Mouse (Mus musculus) embryonic facial prominence, embryonic 14.5 days (tissue): ENCODE measurements around the gene Prdm12. TPM values are rescaled to one million over a fixed set of nuclear protein-coding genes. Genes with fewer than 3 reads are reported as not detected.
"Not testable (repeated sequence)": the region's sequence is repeated elsewhere in the genome, so short reads cannot be mapped to it uniquely, and the experiment has no call there.

Source experiments
- ATAC-seq: fragments of 200-750 bp; cut with Nextera tagmentation; 2 replicates; pipeline ENCODE4 v1.8.0; 2017; ENCODE audit warnings: low read depth, moderate number of reproducible peaks, moderate TSS enrichment
- DNase-seq: peaks from one replicate; pipeline ENCODE4 v3.0.0-alpha.2; 2015; ENCODE audit warnings: low spot score
- H3K27ac ChIP-seq: fragments of 300-500 bp; sonication (generic); replicated peaks from 2 replicates; pipeline ENCODE4 v1.5.1; 2014; ENCODE audit warnings: low read depth, mild to moderate bottlenecking, low read length, moderate library complexity
- H3K27me3 ChIP-seq: fragments of 300-500 bp; sonication (generic); replicated peaks from 2 replicates; pipeline ENCODE4 v1.6.1; 2014; ENCODE audit warnings: low read length; ENCODE audit not compliant: control insufficient read depth, insufficient read depth
- H3K36me3 ChIP-seq: fragments of 300-500 bp; sonication (generic); 2 replicates; pipeline ENCODE4 v1.6.1; 2014; ENCODE audit warnings: low read length, mixed read lengths; ENCODE audit not compliant: control insufficient read depth, insufficient read depth
- H3K4me1 ChIP-seq: fragments of 300-500 bp; sonication (generic); 2 replicates; pipeline ENCODE4 v1.6.1; 2014; ENCODE audit warnings: antibody characterized with exemption, low read length; ENCODE audit not compliant: control insufficient read depth, insufficient read depth
- H3K4me2 ChIP-seq: fragments of 300-500 bp; sonication (generic); 2 replicates; pipeline ENCODE4 v1.6.1; 2014; ENCODE audit warnings: low read depth, mild to moderate bottlenecking, low read length, moderate library complexity, mixed read lengths
- H3K4me3 ChIP-seq: fragments of 300-500 bp; sonication (generic); 2 replicates; pipeline ENCODE4 v1.5.1; 2014; ENCODE audit warnings: low read depth, mild to moderate bottlenecking, low read length
- H3K9ac ChIP-seq: fragments of 300-500 bp; sonication (generic); 2 replicates; pipeline ENCODE4 v1.6.1; 2014; ENCODE audit warnings: low read depth, mild to moderate bottlenecking, low read length, moderate library complexity, mixed read lengths
- H3K9me3 ChIP-seq: fragments of 300-500 bp; sonication (generic); 2 replicates; pipeline ENCODE4 v1.6.1; 2016; ENCODE audit warnings: low read length; ENCODE audit not compliant: control insufficient read depth
- WGBS: fragments of 180-500 bp; shearing (Covaris S2); extraction: QIAGEN DNeasy Blood & Tissue Kit; methylation state at CpG from one replicate; pipeline ENCODE4 v1.1.7; 2014; 5-methylcytosine and 5-hydroxymethylcytosine counted together
- polyA plus RNA-seq: library from polyadenylated mRNA; unstranded; fragments of >200 nt; fragmentation: Nextera tagmentation; extraction: Ambion mirVana; gene quantifications from 2 replicates; pipeline ENCODE4 v1.2.1, GENCODE M21; 2014

Gene Prdm12
- polyA plus RNA-seq, 1 experiment from 2014 or later: 2.6 TPM

DNA sequence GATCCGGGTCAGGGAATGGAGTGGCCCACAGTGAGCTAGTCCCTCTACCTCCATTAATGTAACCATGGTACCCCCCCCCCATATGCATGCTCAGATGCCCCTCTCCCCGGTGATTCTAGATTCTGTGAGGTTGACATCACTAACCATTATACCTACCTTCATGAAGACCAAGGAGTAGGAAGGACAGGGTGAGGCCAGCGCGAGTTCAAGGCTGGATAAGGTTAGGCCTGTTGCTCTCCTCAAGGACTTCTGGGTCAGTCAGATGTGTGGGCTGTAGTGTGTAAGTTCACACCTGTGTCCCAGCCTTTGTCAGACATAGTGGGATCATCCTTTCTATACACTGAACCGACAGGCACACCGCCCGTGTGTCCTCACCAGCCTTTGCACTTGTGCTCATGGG is 16.5 kb downstream of the Prdm12 start:
- Histone ChIP-seq H3K4me1 (0 out of 2 replicates have a peak, but pooled peaks cover 6% of the 10 kb centered on the region), H3K4me3 (no peak overlapping the region), H3K36me3 (no peaks in the 10 kb centered on the region), H3K27ac (no peak overlapping the region), H3K27me3 (peaks cover 57% of the 10 kb centered on the region), H3K4me2 (no peak overlapping the region), H3K9ac (no peak overlapping the region), H3K9me3 (0 out of 2 replicates have a peak, but pooled peaks cover 3% of the 10 kb centered on the region)
- ATAC-seq: no peak
- no peak for DNase-seq
- 81% methylated on average over 7 of the region's 7 CpGs for WGBS

DNA sequence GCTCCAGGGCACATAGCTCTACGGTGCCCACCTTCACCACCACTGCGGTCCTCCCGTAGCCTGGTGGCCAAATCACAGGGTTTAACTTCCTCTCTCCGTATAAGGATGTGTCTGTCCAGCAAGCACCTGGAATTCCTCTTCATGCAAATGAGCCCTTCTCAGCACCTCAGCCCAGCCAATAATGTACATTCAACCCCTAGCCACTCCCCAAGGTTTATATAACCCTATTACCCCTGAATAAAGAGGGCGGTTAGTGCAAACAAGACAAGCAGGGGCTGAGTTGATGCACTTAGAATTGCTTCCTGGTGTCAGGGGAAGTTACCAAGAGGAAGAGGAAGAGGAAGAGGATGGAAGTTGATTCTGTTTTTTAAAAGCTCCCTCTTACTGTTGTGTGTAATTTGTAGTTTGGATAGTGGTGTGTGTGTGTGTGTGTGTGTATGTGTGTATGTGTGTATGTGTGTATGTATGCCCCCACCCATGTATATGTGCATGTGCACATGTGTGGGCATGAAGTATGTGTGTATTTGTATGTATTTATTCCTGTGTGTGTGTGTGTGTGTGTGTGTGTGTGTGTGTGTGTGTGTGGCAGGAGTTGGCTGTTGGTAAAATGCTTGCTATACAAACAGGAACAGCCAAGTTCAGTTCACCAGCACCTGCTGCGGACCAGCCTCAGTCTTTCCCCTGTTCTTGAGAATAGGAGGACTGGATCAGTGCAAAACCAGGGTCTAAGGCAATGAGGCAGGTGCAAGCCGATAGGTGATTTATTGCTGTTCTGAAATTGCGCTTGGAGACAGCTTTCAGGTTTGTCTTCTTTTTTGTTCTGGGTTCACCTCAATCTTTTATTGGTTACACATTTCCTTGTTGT is 23.3 kb downstream of the Prdm12 start:
- Histone ChIP-seq H3K4me3 (no peak overlapping the region), H3K4me1 (no peaks in the 10 kb centered on the region), H3K4me2 (no peak overlapping the region), H3K9ac (no peak overlapping the region), H3K27ac (no peak overlapping the region), H3K27me3 (no peaks in the 10 kb centered on the region; the same call in 1 of the 2 replicates), H3K9me3 (0 out of 2 replicates have a peak, but pooled peaks cover 3% of the 10 kb centered on the region), H3K36me3 (no peaks in the 10 kb centered on the region)
- 55% methylated on average over 8 of the region's 8 CpGs for WGBS
- no peak for ATAC-seq
- no peak for DNase-seq

DNA sequence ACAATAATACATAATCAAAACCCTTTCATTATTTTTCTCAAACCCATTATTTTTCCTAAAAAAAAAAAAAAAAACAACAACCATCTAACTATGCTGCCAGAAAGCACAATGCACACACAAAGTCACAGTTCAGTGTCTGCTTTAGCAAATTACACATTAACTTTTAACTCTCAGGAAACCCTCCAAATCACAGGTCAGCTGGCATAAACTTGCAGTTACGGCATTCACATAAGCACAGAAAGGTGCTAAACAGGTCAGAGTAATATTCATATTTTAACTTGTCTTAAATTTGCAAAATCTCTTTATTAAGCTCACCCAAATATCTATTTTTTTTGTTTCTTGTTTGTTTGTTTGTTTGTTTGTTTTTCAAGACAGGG is 24.0 kb downstream of the Prdm12 start:
- 0 out of 2 replicates have a peak, but pooled peaks cover 3% of the 10 kb centered on the region for H3K9me3 ChIP-seq
- no peaks in the 10 kb centered on the region for H3K4me1 ChIP-seq
- H3K9ac ChIP-seq: no peak overlapping the region
- no peak for DNase-seq
- H3K4me3 ChIP-seq: no peak overlapping the region
- 85% methylated on average over 1 of the region's 1 CpGs for WGBS
- no peak overlapping the region for H3K27ac ChIP-seq
- no peak overlapping the region for H3K4me2 ChIP-seq
- ATAC-seq: no peak
- no peaks in the 10 kb centered on the region; the same call in 1 of the 2 replicates for H3K27me3 ChIP-seq
- no peaks in the 10 kb centered on the region for H3K36me3 ChIP-seq

DNA sequence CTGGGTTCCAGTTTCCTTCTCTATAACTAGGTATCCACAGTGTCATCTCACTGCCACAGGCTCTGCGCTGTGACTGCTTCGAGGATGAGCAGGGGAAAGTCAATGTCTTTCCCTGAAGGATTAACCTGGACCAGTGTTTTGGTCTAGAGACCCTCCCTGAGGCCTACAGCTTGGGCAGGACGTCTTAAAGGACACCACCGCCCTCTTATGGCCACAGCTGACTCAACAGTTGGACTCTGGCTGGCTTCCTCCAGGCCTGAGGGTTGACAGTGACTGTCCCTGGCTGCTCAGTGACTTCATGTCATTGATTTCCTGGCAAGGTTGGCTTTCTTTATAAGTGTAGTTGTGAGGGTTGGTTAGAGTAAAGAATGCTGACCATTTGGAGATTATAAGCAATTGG is 27.5 kb downstream of the Prdm12 start:
- Histone ChIP-seq H3K9me3 (no peaks in the 10 kb centered on the region), H3K36me3 (no peaks in the 10 kb centered on the region), H3K4me3 (no peak overlapping the region), H3K4me1 (no peaks in the 10 kb centered on the region), H3K9ac (no peak overlapping the region), H3K27ac (no peak overlapping the region), H3K4me2 (no peak overlapping the region), H3K27me3 (no peaks in the 10 kb centered on the region; the same call in 1 of the 2 replicates)
- 15% methylated on average over 4 of the region's 4 CpGs for WGBS
- ATAC-seq: no peak
- DNase-seq: no peak

- Histone ChIP-seq H3K27ac (peak within 1 kb of the TSS; percentile 82), H3K4me2 (peak within 1 kb of the TSS; percentile 79), H3K4me3 (peak within 1 kb of the TSS; percentile 69), H3K27me3 (no peaks in the 10 kb centered on the region), H3K9me3 (no peaks in the 10 kb centered on the region), H3K36me3 (peaks cover 26% of the 10 kb centered on the region), H3K9ac (peak within 1 kb of the TSS; percentile 86), H3K4me1 (no peaks in the 10 kb centered on the region)
- under 1% methylated on average over 22 of the region's 27 CpGs for whole genome bisulfite sequencing
- DNase-seq: peak; percentile 98
- ATAC-seq: peak; percentile 99
Measured at GRCm38 (mm10) chr2:31670551-31671035, 30.8 kb downstream of the Prdm12 start, which contains the start of gene Exosc2. TSS of gene Exosc2 (plus strand) at chr2:31670715.

DNA sequence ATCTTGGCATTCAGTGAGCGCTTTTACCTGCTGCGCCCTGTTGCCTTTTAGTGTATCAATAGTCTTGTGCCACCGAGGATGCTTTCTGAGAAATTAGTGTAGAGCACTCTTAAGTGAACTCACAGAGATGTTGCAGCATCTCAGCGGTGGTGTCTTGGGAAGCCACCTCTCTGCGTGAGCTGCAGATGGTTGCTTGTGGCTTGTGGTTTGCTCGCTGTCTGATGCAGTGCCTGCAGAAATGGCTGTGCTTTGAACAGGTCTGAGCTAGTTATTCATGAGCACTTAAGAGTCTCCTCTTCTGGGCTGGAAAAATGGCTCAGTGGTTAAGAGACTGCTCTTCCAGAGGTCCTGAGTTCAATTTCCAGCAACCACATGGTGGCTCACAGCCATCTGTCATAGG is 38.8 kb downstream of the Prdm12 start:
- ATAC-seq: no peak
- DNase-seq: no peak
- Histone ChIP-seq H3K27ac (no peak overlapping the region), H3K27me3 (no peaks in the 10 kb centered on the region), H3K9ac (no peak overlapping the region), H3K9me3 (no peaks in the 10 kb centered on the region), H3K4me3 (no peak overlapping the region), H3K36me3 (peaks cover 70% of the 10 kb centered on the region), H3K4me1 (no peaks in the 10 kb centered on the region), H3K4me2 (no peak overlapping the region)
- WGBS: 95% methylated on average over 6 of the region's 6 CpGs

- not testable (repeated sequence) for DNase-seq, H3K27me3 ChIP-seq, H3K4me1 ChIP-seq, H3K4me2 ChIP-seq, H3K27ac ChIP-seq, H3K9ac ChIP-seq, H3K4me3 ChIP-seq, H3K9me3 ChIP-seq, ATAC-seq
- whole genome bisulfite sequencing: 87% methylated on average over 15 of the region's 15 CpGs
- peaks cover 47% of the 10 kb centered on the region for H3K36me3 ChIP-seq
Measured at GRCm38 (mm10) chr2:31681051-31681707, 41.3 kb downstream of the Prdm12 start.

- Histone ChIP-seq H3K36me3 (peaks cover 41% of the 10 kb centered on the region), H3K4me1 (no peaks in the 10 kb centered on the region), H3K4me3 (no peak overlapping the region), H3K9me3 (no peaks in the 10 kb centered on the region), H3K27ac (no peak overlapping the region), H3K9ac (no peak overlapping the region), H3K27me3 (no peaks in the 10 kb centered on the region), H3K4me2 (no peak overlapping the region)
- DNase-seq (no peak), ATAC-seq (no peak)
- 84% methylated on average over 6 of the region's 6 CpGs for WGBS
Measured at GRCm38 (mm10) chr2:31681731-31682235, 41.9 kb downstream of the Prdm12 start.
